Mouse (Mus musculus) R1 (cell line): ENCODE data around the gene Zscan4f.
A peak's percentile ranks its signal among the peaks of the same experiment; 100 is the strongest.
"Not testable (repeated sequence)": the region's sequence is repeated elsewhere in the genome, so short reads cannot be mapped to it uniquely, and the experiment has no call there.

Experiments used
- DNase-seq: peaks from one replicate; pipeline ENCODE4 v3.0.0-alpha.2; 2018; ENCODE audit warnings: low read depth, low spot score

Gene Zscan4f

DNA sequence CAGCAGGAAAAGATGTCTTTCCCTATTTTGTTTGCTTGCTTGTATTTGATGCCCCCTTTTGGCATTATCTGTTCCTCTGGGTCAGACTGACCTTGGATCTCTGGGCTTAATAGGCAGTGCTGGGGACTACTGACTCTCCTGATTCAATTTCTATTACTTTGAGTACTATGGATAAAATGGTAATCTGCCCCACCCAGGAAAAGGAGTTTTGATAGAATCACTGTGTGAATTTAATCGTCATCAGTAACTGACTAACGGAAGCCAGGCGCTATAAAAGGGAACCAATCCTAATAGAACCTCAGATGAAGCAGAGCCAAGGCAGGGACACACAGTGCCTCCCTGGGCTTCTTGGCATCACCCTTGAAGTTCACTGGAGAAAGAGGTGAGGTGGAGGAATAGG is at the start of gene Zscan4f:
TSS of gene Zscan4f (plus strand) at position 301 of the 400 bp plus-strand sequence.
- not testable (repeated sequence) for DNase-seq

DNA sequence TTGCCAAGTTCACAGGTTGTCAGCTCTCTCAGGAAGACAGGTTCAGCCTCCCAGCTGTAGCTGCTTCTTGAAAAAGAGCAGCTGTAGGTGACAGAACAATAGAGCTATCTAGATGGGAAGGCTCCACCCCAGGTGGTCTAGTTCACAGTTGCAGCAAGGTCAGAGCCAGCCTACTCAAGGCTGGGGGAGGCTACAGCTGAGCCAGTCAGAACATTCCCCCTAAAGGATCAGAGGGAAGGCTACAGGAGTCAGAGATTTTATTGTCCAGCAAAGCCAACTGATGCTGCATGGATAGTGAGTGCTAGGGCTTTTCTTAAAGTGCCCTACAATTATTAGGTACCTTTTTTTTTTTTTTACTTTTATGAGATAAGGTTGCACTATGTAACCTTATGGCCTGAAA is 13.1 kb upstream of the Zscan4f start:
- DNase-seq, result peak; percentile 45
